Mouse (Mus musculus) inflammation-experienced regulatory T-cells, adult 6 months (primary cell): ENCODE results near the gene Whrn. TPM values are rescaled to one million over a fixed set of nuclear protein-coding genes. Genes with fewer than 3 reads are reported as not detected.

Experiments used
- ATAC-seq: one replicate; pipeline ENCODE4 v1.8.0; 2017
- polyA plus RNA-seq, 3 experiments: library from polyadenylated mRNA; unstranded; fragments of 100-300 nt; shearing (Covaris generic); gene quantifications; one replicate each; pipeline ENCODE4 v1.2.1; 2017

Whrn gene
- polyA plus RNA-seq, 3 experiments from 2014 or later: 0.75 to 4.4 (median 3.9) TPM

GRCm38 (mm10) chr4:63493351-63494121 is 2.3 kb downstream of the Whrn start:
- no peak for ATAC-seq

GRCm38 (mm10) chr4:63491521-63491920 is 4.3 kb downstream of the Whrn start:
- ATAC-seq: no peak

GRCm38 (mm10) chr4:63490146-63490545 is 5.6 kb downstream of the Whrn start:
- no peak for ATAC-seq

- ATAC-seq: no peak
These were observed 6.1 kb downstream of the Whrn start for GRCm38 (mm10) chr4:63489676-63490075.

GRCm38 (mm10) chr4:63487916-63488315 is 7.9 kb downstream of the Whrn start:
- no peak for ATAC-seq

DNA sequence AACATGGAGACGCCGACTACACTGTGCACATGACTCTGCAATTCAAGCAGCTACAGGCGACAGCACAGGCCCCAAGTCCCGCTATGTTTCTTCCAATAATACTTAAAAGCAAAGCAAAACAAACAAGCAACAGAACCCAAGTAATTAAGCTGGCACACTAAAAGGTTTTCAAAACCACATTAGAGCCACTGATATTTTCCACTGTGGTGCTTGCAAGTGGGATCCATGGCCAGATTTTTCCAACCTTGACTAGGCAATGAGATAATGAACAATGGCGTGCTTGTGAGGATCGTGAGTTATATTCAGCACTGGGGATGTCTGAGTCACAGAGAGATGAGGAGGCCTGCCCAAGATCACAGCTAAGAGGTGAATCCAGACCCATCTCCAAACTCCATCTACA is 8.5 kb downstream of the Whrn start:
- no peak for ATAC-seq

- ATAC-seq: peak; percentile 99
These were observed 9.3 kb downstream of the Whrn start for GRCm38 (mm10) chr4:63486523-63486922.

- no peak for ATAC-seq
These were observed 12.1 kb downstream of the Whrn start for GRCm38 (mm10) chr4:63483741-63484140.

- ATAC-seq: no peak
These were observed 15.0 kb downstream of the Whrn start for GRCm38 (mm10) chr4:63480845-63481167.

- ATAC-seq: peak; percentile 58
These were observed 15.5 kb downstream of the Whrn start for GRCm38 (mm10) chr4:63480098-63480844.

DNA sequence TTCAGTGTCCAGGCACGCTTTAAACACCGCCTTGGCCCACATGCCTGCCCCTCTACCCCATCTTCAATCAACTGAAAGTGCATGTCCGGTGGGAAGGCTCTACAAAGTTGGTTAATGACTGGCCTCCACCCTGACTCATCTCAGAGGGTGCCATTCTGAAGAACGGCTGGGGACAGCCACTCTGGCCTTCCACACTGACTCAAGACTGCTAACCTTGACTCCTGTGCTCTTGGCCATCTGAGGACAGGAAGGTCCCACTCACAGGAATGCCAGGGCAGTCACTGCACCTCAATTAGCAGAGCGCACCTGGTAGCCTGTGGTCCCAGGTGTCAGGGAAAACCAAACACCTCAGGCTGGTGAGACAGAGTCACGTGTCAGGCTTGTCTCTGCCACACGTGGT is 17.8 kb downstream of the Whrn start:
- ATAC-seq: no peak

DNA sequence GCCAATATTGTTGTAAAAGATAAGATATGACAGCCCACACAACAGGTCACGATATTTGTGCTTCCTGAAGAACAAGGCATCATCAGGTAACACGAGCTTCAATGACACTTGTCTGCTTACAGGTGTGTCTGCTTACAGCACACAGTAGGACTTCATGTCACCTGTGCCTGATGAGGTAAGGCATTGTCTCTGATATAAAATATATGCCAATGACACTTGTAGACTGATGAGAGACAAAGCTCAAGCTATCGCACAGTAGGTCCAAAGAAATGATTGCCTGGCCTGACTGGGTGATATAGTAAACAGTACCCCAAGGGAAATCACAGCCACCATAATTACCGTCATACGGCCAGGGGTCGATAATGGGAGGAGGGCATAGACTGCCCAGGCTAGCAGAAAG is 18.9 kb downstream of the Whrn start:
- ATAC-seq: no peak

DNA sequence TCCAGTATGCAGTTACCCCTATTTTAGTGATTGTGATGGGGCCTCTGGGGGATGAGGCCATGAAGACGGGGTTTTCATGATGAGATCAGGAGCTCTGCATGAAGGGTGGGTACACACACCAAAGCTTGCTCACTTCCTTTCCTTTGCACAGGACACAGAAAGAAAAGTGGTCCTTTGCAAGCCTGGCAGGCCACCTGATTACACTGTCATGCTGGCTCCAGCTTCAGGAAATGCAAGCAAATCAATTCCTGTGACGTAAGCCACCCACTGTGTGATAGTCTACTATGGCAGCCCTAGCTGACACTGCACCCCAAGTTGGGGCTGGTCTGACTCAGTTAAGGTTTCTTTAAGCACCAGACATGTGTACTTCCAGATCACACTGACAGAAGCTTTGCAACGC is 20.6 kb downstream of the Whrn start:
- ATAC-seq: no peak

GRCm38 (mm10) chr4:63474439-63474838 is 21.4 kb downstream of the Whrn start:
- ATAC-seq: no peak

DNA sequence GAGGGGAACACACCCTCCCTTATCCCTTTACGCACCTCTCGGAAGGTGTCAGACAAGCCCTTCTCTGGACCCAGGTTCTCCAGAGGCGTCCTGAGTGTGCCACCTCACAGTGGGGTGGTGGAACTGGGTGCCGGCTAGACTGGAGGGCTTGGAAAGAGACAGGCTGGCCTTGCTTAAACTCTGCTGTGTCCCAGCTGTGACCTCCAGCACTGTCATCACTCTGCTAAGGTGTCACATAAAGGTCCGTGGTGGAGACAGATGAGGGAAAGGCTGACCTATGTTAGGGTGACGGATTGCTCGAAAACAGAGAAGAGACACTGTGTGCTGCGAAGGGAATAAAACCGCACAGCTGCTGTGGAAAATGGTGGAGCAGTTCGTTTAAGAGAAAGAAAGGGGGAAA is 28.5 kb downstream of the Whrn start:
- no peak for ATAC-seq

- ATAC-seq: no peak
These were observed 29.6 kb downstream of the Whrn start for GRCm38 (mm10) chr4:63466192-63466591.

DNA sequence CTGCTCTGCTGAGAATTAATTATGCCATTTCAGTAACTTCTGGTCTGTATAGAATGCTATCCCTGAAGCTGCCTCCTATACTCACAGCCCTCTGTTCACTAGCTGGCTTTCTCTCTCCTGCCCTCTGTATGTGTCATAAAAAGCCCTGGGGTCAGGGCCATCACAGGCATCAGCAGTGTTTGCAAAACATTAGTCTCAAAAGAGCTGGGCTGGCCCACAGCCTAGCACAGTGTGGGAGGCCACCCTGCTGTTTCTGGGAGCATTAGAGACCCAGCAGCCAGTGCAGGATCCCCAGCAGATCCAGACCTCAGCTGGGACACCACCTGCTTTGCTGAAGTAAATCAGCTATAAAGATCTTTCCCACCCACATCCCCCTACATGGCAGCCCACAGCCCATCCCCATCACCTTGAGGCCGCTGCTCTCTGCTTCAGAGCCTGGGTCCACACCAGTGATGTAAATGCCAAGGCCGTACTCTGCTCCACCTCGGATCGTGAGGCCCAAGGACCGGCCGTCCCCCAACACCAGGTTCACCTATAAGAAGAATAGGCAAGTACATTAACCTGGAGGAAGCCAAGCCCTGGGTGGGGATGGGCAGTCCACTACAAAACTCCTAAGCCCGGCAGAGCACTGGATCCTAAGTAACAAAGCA is 34.8 kb downstream of the Whrn start:
- no peak for ATAC-seq

DNA sequence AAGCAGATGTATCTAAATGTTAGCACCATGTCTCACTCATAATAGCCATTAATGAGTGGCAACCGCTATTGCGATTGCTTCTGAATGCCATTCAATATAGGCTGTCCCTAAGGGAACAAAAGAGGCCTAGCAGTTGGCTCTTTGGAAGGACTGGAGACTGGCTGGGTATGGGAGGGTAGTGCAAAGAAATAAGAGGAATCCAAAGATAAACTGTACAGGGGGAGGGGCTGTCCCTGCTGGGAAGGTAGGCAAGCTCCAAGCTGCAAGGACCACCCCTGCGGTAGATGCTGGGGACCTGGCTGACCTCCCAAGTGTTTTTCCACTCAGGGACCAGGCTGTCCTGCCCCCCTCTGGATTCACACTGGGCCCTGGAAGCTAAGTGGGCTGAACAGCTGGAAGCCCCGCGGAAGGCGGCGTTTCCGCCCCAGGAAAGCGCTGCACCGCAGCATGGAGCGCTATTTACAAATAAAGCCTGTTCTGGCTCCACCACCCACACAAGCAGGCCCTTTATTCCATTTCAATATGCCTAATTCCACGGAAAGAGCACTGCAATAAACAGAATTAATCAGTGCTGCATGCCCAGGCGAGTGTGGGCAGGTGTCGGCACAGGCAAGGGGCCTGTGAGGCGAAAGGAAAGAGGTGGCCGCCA is 36.5 kb downstream of the Whrn start:
- ATAC-seq: no peak

- ATAC-seq: no peak
These were observed 39.2 kb downstream of the Whrn start for GRCm38 (mm10) chr4:63456547-63456946.

- no peak for ATAC-seq
These were observed 41.8 kb downstream of the Whrn start for GRCm38 (mm10) chr4:63453939-63454513.

- no peak for ATAC-seq
These were observed 43.2 kb downstream of the Whrn start for GRCm38 (mm10) chr4:63452555-63452954.

- no peak for ATAC-seq
These were observed 45.2 kb downstream of the Whrn start for GRCm38 (mm10) chr4:63450551-63450950.
